In the genomic region with DNA sequence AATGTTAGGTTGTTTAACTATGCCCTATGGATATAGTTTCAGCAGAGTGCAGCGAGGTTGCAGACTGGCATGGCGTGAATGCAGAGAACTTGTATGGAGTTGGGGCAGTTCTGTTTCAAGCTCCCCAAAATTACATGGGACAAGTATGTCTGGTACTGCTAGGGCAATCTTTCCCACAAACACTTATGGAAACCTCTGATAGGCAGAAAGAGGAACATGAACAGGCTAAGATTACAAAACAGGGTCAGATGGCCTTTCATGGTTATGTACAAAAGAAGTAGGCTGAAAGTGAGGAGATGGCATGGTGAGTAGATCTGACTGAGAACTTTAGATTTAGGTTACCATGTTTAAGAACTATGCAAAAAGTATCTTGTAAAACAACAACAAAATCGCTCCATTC, we compare ENCODE assay signal across 24 mouse cellular contexts.
DNase-seq lines count a peak whose midpoint lies in the region; ATAC-seq and TF ChIP-seq lines count a peak whose summit lies in the region.
"Had no signal": no experiment of that assay in that cellular context is flagged by ENCODE, and none has a peak within 500 bp of the region (broad histone marks: within the 10 kb centered on the region; RNA-seq: fewer than 3 reads in every experiment).

No protein-coding gene starts in this region.

- no peak overlapping the region for H3K4me2 ChIP-seq in lung, postnatal 0 days (replicated peaks; ENCODE audit: low read depth, low read length)
- H3K4me2 ChIP-seq: forebrain, embryonic 13.5 days; heart, embryonic 11.5 days; hindbrain, embryonic 13.5 days had no signal

- ATAC-seq in lung, postnatal 0 days: no peak
- ATAC-seq in hematopoietic stem cell, adult 5-6 weeks (replicated peaks in 1 of 2; ENCODE audit: insufficient read depth in 1 of 2, low FRiP score in 2 of 2, low TSS enrichment in 1 of 2, low read depth in 1 of 2, poor library complexity in 2 of 2, severe bottlenecking in 2 of 2): peak; percentile 68 to 74
- ATAC-seq: CD4-positive, CD25-positive, alpha-beta regulatory T cell, adult 4 months; forebrain, embryonic 13.5 days; forebrain, embryonic 16.5 days; hindbrain, embryonic 16.5 days had no signal

- intact Hi-C loops in left cerebral cortex, adult 2 months (cut with DNase I): no loop called here

- H3K9ac ChIP-seq in lung, postnatal 0 days (replicated peaks; ENCODE audit: low read depth): no peak overlapping the region
- H3K9ac ChIP-seq: forebrain, embryonic 13.5 days; hindbrain, embryonic 13.5 days had no signal

- no peak overlapping the region for H3K4me3 ChIP-seq in lung, postnatal 0 days (ENCODE audit: low read depth, low read length)
- H3K4me3 ChIP-seq in left cerebral cortex, adult 2 months: no peak overlapping the region
- H3K4me3 ChIP-seq: forebrain, embryonic 10.5 days; forebrain, embryonic 13.5 days; hindbrain, embryonic 10.5 days; hindbrain, embryonic 13.5 days had no signal

- no peaks in the 10 kb centered on the region for H3K4me1 ChIP-seq in lung, postnatal 0 days (ENCODE audit: insufficient read depth, low read depth, low read length)
- H3K4me1 ChIP-seq: forebrain, embryonic 10.5 days; forebrain, embryonic 13.5 days; hindbrain, embryonic 10.5 days; hindbrain, embryonic 13.5 days had no signal

- TF ChIP-seq CTCF in lung, postnatal 0 days (IDR thresholded peaks at IDR 0.05): no peak
- no peak for TF ChIP-seq CTCF in left cerebral cortex, adult 2 months (IDR thresholded peaks at IDR 0.05)

- peak; percentile 9 for DNase-seq in lung, postnatal 36 days
- DNase-seq in lung, postnatal 0 days (ENCODE audit: low spot score): no peak
- DNase-seq in MEL-GATA-1-ER (ENCODE audit: extremely low read depth, low read depth): peak; percentile 85
- no peak for DNase-seq in left cerebral cortex, adult 2 months (ENCODE audit: extremely low spot score in 1 of 2, low spot score in 2 of 2)
- no peak for DNase-seq in layer of hippocampus, adult 18-20 months (ENCODE audit: low spot score in 2 of 2)
- DNase-seq in spleen, postnatal 36 days (ENCODE audit: low spot score in 2 of 2): no peak
- DNase-seq: adrenal gland, adult 2 months; adrenal gland, postnatal 14 days; cerebellum, adult 11-12 months; cerebellum, adult 8-10 months; cerebellum, postnatal 10 days; cerebellum, postnatal 36 days; gastrocnemius, postnatal 10 days; gastrocnemius, postnatal 36 days; heart, adult 11 months had no signal

- no peaks in the 10 kb centered on the region for H3K27me3 ChIP-seq in lung, postnatal 0 days (replicated peaks; ENCODE audit: insufficient read depth, low read length)
- H3K27me3 ChIP-seq: forebrain, embryonic 13.5 days; hindbrain, embryonic 13.5 days had no signal

- 87% methylated on average over 3 of the region's 3 CpGs for WGBS in lung, postnatal 0 days

- no peaks in the 10 kb centered on the region for H3K9me3 ChIP-seq in lung, postnatal 0 days (ENCODE audit: low read length)
- H3K9me3 ChIP-seq: forebrain, embryonic 10.5 days; forebrain, embryonic 13.5 days; hindbrain, embryonic 10.5 days; hindbrain, embryonic 13.5 days had no signal

- H3K27ac ChIP-seq in lung, postnatal 0 days (ENCODE audit: low read length): no peak overlapping the region
- H3K27ac ChIP-seq in left cerebral cortex, adult 2 months: no peak overlapping the region
- H3K27ac ChIP-seq: forebrain, embryonic 10.5 days; forebrain, embryonic 13.5 days; hindbrain, embryonic 10.5 days; hindbrain, embryonic 13.5 days had no signal

- H3K36me3 ChIP-seq in lung, postnatal 0 days (ENCODE audit: insufficient read depth, low read length): peaks cover 18% of the 10 kb centered on the region

- no peak for TF ChIP-seq EP300 in lung, postnatal 0 days (IDR thresholded peaks at IDR 0.05)

Comparison
In these comparisons a context has a peak if more than half of its experiments do, and no peak if none do; other contexts are left out.
1. DNase-seq: peak in lung, postnatal 36 days (single experiment) and MEL-GATA-1-ER (single experiment); none in lung, postnatal 0 days (single experiment), left cerebral cortex, adult 2 months (0 of 2), layer of hippocampus, adult 18-20 months (0 of 2) and spleen, postnatal 36 days (0 of 2).